Mouse (Mus musculus): ENCODE data around the gene Minos1. TPM values are rescaled to one million over a fixed set of nuclear protein-coding genes. Genes with fewer than 3 reads are reported as not detected.

The Minos1 gene
- polyA plus RNA-seq, 1 experiment = 180 TPM

DNA sequence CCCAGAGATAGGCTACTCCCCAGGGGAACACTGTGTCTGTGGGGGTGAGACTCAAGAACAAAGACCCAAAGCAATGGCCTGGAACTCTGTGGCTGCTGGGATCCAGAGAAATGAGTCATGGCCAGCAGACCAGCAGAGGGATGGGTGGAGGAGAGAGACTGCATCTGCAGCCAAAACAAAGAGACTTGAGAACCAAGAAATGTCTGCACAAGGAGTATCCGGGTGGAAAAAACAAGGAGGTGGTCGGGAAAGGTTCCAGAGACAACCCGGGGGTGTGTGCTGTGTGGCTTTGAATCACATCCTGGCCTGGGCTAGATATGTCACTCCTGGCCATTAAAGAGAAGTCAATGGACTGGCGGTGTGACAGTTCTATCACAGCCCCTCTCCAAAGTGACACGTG is 15.8 kb upstream of the Minos1 start:
- no peak overlapping the region for H3K4me3 ChIP-seq (ENCODE audit: insufficient read depth, low read length)
- TF ChIP-seq CTCF (IDR thresholded peaks at IDR 0.05; ENCODE audit: extremely low read depth, insufficient read depth, low read length) = no peak
- 0 out of 2 replicates have a peak overlapping the region, but pooled peaks have one; percentile 64 for H3K27ac ChIP-seq (ENCODE audit: insufficient read depth, low read length)
- no peaks in the 10 kb centered on the region for H3K4me1 ChIP-seq (ENCODE audit: control insufficient read depth, insufficient read depth, low read length)

- no peak for TF ChIP-seq CTCF (IDR thresholded peaks at IDR 0.05; ENCODE audit: extremely low read depth, insufficient read depth, low read length)
- TF ChIP-seq POLR2A (IDR thresholded peaks at IDR 0.05; ENCODE audit: extremely low read depth, insufficient read depth, low read length) = no peak
- Histone ChIP-seq H3K27ac (ENCODE audit: insufficient read depth, low read length) (no peak overlapping the region), H3K4me1 (ENCODE audit: control insufficient read depth, insufficient read depth, low read length) (no peaks in the 10 kb centered on the region)
These were observed 14.2 kb upstream of the Minos1 start for GRCm38 (mm10) chr4:139145156-139145555.

GRCm38 (mm10) chr4:139144577-139144976 is 13.7 kb upstream of the Minos1 start:
- Histone ChIP-seq H3K4me1 (ENCODE audit: control insufficient read depth, insufficient read depth, low read length) (no peaks in the 10 kb centered on the region), H3K4me3 (ENCODE audit: insufficient read depth, low read length) (no peak overlapping the region), H3K27ac (ENCODE audit: insufficient read depth, low read length) (no peak overlapping the region)
- TF ChIP-seq POLR2A (IDR thresholded peaks at IDR 0.05; ENCODE audit: extremely low read depth, insufficient read depth, low read length) = no peak
- no peak for TF ChIP-seq CTCF (IDR thresholded peaks at IDR 0.05; ENCODE audit: extremely low read depth, insufficient read depth, low read length)

More at GRCm38 (mm10) chr4:139145156-139145555, 14.2 kb upstream of the Minos1 start:
- H3K4me3 ChIP-seq (ENCODE audit: insufficient read depth, low read length) = no peak overlapping the region

DNA sequence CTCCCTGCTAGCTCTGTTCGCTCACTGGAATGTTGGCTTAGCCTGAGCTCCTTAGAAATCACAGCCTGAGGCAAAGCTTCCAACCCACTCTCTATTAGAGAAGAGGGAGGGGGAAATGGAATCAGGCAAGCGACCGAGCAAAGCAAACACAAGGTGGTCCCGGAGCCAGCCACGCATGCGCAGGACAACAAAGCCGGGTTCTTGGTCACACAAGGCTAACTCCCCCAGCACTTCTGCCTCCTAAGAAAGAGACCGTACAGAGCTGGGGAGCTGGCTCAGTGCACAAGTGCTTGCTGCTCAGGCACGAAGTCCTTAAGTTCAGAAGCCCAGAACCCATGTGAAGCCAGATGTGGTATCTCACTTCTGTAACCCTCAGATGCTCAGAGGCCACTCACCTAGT is 12.1 kb upstream of the Minos1 start:
- H3K4me3 ChIP-seq (ENCODE audit: insufficient read depth, low read length) = no peak overlapping the region
- no peak overlapping the region for H3K27ac ChIP-seq (ENCODE audit: insufficient read depth, low read length)
- TF ChIP-seq CTCF (IDR thresholded peaks at IDR 0.05; ENCODE audit: extremely low read depth, insufficient read depth, low read length) (no peak), POLR2A (IDR thresholded peaks at IDR 0.05; ENCODE audit: extremely low read depth, insufficient read depth, low read length) (no peak)
- H3K4me1 ChIP-seq (ENCODE audit: control insufficient read depth, insufficient read depth, low read length) = no peaks in the 10 kb centered on the region

DNA sequence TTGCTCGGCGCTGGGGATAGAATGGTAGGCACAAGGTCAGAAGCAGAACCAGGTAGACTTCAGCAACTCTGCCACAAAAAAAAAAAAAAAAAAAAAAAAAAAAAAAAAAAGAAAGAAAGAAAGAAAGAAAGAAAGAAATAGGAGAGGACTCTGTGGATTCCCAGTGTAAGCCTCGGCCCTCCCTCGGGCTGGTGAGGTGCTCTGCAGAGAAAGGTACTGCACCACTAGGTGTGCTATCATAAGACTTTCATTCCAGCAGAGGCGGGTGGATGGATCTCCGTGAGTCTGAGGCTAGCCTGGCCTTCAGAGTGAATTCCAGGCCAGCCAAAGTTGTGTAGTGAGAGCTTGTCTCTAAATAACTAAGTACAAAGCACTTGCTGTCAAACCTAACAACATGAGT is 10.9 kb upstream of the Minos1 start:
- Histone ChIP-seq H3K4me1 (ENCODE audit: control insufficient read depth, insufficient read depth, low read length) (no peaks in the 10 kb centered on the region), H3K4me3 (ENCODE audit: insufficient read depth, low read length) (no peak overlapping the region), H3K27ac (ENCODE audit: insufficient read depth, low read length) (no peak overlapping the region)
- no peak for TF ChIP-seq CTCF (IDR thresholded peaks at IDR 0.05; ENCODE audit: extremely low read depth, insufficient read depth, low read length)
- TF ChIP-seq POLR2A (IDR thresholded peaks at IDR 0.05; ENCODE audit: extremely low read depth, insufficient read depth, low read length) = no peak

DNA sequence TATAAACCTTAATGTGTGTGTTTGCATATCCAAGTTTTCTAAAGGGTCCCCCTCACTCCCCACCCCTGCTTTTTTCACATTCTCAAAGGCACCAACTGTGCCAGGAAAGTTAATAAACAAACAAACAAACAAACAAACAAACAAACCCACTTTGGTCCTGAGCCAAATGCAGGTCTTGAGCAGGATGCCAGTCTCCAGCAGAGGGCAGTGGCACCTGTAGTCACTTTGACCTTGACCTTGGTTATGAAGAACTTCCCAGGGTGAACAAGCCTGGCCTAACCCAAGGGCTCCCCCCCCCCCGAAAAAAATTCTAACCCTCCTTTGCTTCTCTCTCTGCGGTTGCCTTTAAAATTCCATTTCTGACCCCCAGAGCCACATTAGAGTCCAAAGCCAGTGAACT is 9.4 kb upstream of the Minos1 start:
- Histone ChIP-seq H3K4me3 (ENCODE audit: insufficient read depth, low read length) (no peak overlapping the region), H3K27ac (ENCODE audit: insufficient read depth, low read length) (no peak overlapping the region), H3K4me1 (ENCODE audit: control insufficient read depth, insufficient read depth, low read length) (no peaks in the 10 kb centered on the region)
- TF ChIP-seq CTCF (IDR thresholded peaks at IDR 0.05; ENCODE audit: extremely low read depth, insufficient read depth, low read length) = peak; percentile 9; the same call in 1 of the 2 replicates
- no peak for TF ChIP-seq POLR2A (IDR thresholded peaks at IDR 0.05; ENCODE audit: extremely low read depth, insufficient read depth, low read length)

- H3K4me3 ChIP-seq (ENCODE audit: insufficient read depth, low read length) = no peak overlapping the region
- no peak for TF ChIP-seq POLR2A (IDR thresholded peaks at IDR 0.05; ENCODE audit: extremely low read depth, insufficient read depth, low read length)
- TF ChIP-seq CTCF (IDR thresholded peaks at IDR 0.05; ENCODE audit: extremely low read depth, insufficient read depth, low read length) = no peak
- no peaks in the 10 kb centered on the region for H3K4me1 ChIP-seq (ENCODE audit: control insufficient read depth, insufficient read depth, low read length)
- no peak overlapping the region for H3K27ac ChIP-seq (ENCODE audit: insufficient read depth, low read length)
These were observed 5.1 kb upstream of the Minos1 start for GRCm38 (mm10) chr4:139136011-139136410.

DNA sequence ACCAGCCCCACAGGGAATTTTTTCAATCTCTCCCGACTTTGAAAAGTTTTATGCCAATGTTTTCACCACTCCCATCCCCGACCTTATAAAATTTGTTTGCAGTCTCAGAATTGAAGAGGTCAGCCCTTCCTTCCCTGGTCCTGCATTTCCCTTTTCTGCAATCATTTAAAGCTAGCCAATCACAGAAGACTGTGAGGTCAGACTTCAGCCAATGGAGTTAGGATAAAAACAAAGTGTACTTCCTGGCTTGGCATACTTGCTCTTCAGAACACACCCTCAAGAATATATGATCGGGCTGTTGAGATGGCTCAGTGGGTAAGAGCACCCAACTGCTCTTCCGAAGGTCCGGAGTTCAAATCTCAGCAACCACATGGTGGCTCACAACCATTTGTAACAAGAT is 2.2 kb upstream of the Minos1 start:
- TF ChIP-seq CTCF (IDR thresholded peaks at IDR 0.05; ENCODE audit: extremely low read depth, insufficient read depth, low read length) = no peak
- TF ChIP-seq POLR2A (IDR thresholded peaks at IDR 0.05; ENCODE audit: extremely low read depth, insufficient read depth, low read length) = no peak
- Histone ChIP-seq H3K27ac (ENCODE audit: insufficient read depth, low read length) (no peak overlapping the region), H3K4me1 (ENCODE audit: control insufficient read depth, insufficient read depth, low read length) (peaks cover 5% of the 10 kb centered on the region), H3K4me3 (ENCODE audit: insufficient read depth, low read length) (no peak overlapping the region)

DNA sequence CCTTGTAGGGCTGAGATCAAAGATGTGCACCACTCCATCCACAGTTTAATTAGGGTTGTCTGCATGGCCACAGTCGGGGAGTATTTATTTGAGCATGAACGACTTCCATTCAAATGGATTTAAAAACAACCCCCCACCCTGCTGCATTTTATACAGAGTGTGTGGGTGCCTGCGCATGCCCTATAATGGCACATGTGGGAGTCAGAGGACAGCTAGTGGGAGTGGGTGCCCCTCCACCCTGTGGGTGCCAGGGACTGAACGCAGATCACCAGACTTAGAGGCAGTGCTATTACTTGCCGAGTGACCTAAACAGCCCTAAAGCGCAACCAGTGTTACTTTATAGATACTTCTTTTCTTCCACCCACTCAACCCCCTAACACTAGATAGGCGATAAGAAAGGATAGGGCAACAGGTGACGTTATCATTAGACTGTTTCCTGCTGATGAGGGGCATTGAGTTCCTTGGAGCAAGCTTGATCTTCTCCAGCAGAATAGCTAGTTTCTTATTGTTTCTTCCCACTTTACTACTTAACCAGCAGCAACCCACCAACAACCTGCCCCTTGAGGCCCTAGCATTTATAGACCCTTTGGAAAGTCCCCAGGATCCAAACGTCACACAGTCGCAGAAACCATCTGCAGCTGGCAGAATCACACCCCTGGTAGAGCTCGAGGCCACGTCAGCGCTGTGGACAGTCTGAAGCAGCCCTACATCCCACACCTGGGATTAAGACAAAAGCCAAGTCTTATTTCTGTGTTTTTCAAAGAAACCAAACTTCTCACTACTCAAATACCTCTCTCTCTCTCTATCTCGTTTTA is 1.2 kb upstream of the Minos1 start:
- H3K4me3 ChIP-seq (ENCODE audit: insufficient read depth, low read length) = peak overlapping the region; percentile 7; the same call in 1 of the 2 replicates
- TF ChIP-seq POLR2A (IDR thresholded peaks at IDR 0.05; ENCODE audit: extremely low read depth, insufficient read depth, low read length) (no peak), CTCF (IDR thresholded peaks at IDR 0.05; ENCODE audit: extremely low read depth, insufficient read depth, low read length) (no peak)
- no peak overlapping the region for H3K27ac ChIP-seq (ENCODE audit: insufficient read depth, low read length)
- H3K4me1 ChIP-seq (ENCODE audit: control insufficient read depth, insufficient read depth, low read length) = peaks cover 5% of the 10 kb centered on the region
